Mouse (Mus musculus): ENCODE results near the gene Suox. TPM values are rescaled to one million over a fixed set of nuclear protein-coding genes. Genes with fewer than 3 reads are reported as not detected.

The Suox gene
- total and polyA plus RNA-seq, 3 experiments, result 1.7 to 8.7 (median 8.1) TPM

DNA sequence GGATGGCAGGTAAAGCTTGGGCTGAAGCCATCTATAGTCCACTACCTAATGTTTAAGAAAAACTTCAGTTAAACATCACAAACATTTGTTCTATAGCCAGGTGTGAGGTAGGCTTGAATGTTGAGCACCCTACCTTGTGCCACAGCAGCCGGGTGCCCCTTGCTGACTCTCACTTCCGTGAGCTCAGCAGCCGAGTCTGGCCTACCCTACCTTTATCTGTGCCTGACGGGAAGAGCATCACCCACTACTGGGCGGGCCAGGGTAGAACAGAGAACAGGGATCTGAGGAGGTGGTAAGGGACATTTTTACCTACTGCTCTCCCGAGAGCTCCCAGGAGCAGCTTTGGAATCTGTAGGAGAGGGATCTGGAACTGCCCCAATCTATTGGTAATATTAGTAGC, 31.1 kb downstream of the Suox start:
- TF ChIP-seq GATA1 (IDR thresholded peaks at IDR 0.05; ENCODE audit: borderline replicate concordance, low read length) (no peak), POLR2AphosphoS5 (IDR thresholded peaks at IDR 0.05; ENCODE audit: insufficient replicate concordance, low read depth, low read length) (no peak), TAL1 (conservative IDR thresholded peaks at IDR 0.05; ENCODE audit: low read depth, low read length) (no peak), GATA2 (IDR thresholded peaks at IDR 0.05; ENCODE audit: borderline replicate concordance, low read depth, low read length) (no peak), CTCF (IDR thresholded peaks at IDR 0.05; ENCODE audit: low read depth, low read length) (no peak)
- no peak for ATAC-seq (ENCODE audit: extremely low read depth, insufficient number of reproducible peaks, low FRiP score, poor library complexity, severe bottlenecking)
- no peak for DNase-seq (ENCODE audit: low spot score)
- H3K36me3 ChIP-seq (replicated peaks), result peaks cover 55% of the 10 kb centered on the region
- H3K9me3 ChIP-seq (replicated peaks), result no peaks in the 10 kb centered on the region
- no peaks in the 10 kb centered on the region for H3K27me3 ChIP-seq (ENCODE audit: insufficient read depth, low read length)
- peaks cover 58% of the 10 kb centered on the region for H3K4me1 ChIP-seq (ENCODE audit: insufficient read depth, low read depth, low read length)
- no peak overlapping the region for H3K4me3 ChIP-seq (ENCODE audit: low read depth, low read length)

DNA sequence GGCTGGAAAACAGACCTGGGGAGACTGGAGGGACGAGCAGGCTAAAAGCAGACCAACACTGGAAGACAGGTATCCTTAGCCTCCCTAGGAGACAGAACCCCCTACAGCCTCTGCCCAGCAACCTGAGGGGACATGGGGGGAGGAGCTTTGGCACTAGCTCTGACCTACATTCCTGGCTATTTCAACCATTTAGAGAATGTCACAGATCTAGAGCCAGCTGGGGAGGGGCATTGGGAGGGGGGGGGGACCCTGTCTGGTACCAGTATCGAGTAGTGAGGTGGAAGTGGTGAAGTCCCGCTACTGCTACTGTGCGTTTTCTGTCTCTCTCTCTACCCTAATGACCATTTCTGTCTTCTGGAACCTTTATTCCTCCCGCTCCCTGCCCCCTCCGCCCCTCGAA, 32.0 kb downstream of the Suox start:
- Histone ChIP-seq H3K4me1 (ENCODE audit: insufficient read depth, low read depth, low read length) (peaks cover 55% of the 10 kb centered on the region), H3K4me3 (ENCODE audit: low read depth, low read length) (no peak overlapping the region), H3K36me3 (replicated peaks) (peaks cover 60% of the 10 kb centered on the region), H3K9me3 (replicated peaks) (no peaks in the 10 kb centered on the region), H3K27me3 (ENCODE audit: insufficient read depth, low read length) (no peaks in the 10 kb centered on the region)
- ATAC-seq (ENCODE audit: extremely low read depth, insufficient number of reproducible peaks, low FRiP score, poor library complexity, severe bottlenecking) (no peak), DNase-seq (ENCODE audit: low spot score) (no peak)
- TF ChIP-seq GATA1 (IDR thresholded peaks at IDR 0.05; ENCODE audit: borderline replicate concordance, low read length) (no peak), GATA2 (IDR thresholded peaks at IDR 0.05; ENCODE audit: borderline replicate concordance, low read depth, low read length) (no peak)

DNA sequence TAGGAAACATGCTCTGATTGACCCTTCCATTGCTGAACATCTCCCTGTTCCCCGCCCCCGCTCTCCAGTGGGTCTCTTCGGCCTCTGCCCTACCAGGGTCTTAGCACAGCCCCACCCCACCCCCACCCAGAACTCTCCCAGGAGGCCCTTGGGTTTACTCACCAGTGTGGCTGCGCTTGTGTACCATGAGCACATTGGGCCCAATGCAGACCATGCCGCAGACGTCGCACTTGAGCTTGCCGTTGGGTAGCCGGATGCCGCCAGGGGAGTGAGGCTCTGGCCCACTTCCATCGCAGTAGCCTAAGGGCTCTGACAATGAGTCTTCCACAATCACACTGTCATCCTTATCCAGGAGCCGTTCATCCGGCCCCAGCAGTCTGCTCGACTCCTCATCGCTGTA, 33.0 kb downstream of the Suox start:
- no peak for DNase-seq (ENCODE audit: low spot score)
- no peaks in the 10 kb centered on the region for H3K9me3 ChIP-seq (replicated peaks)
- peaks cover 52% of the 10 kb centered on the region for H3K4me1 ChIP-seq (ENCODE audit: insufficient read depth, low read depth, low read length)
- H3K36me3 ChIP-seq (replicated peaks), result peaks cover 69% of the 10 kb centered on the region
- no peak overlapping the region for H3K4me3 ChIP-seq (ENCODE audit: low read depth, low read length)
- ATAC-seq (ENCODE audit: extremely low read depth, insufficient number of reproducible peaks, low FRiP score, poor library complexity, severe bottlenecking), result no peak
- TF ChIP-seq GATA1 (IDR thresholded peaks at IDR 0.05; ENCODE audit: borderline replicate concordance, low read length) (no peak), POLR2AphosphoS5 (IDR thresholded peaks at IDR 0.05; ENCODE audit: insufficient replicate concordance, low read depth, low read length) (no peak), TAL1 (conservative IDR thresholded peaks at IDR 0.05; ENCODE audit: low read depth, low read length) (no peak), CTCF (IDR thresholded peaks at IDR 0.05; ENCODE audit: low read depth, low read length) (no peak), GATA2 (IDR thresholded peaks at IDR 0.05; ENCODE audit: borderline replicate concordance, low read depth, low read length) (no peak)
- H3K27me3 ChIP-seq (ENCODE audit: insufficient read depth, low read length), result no peaks in the 10 kb centered on the region

DNA sequence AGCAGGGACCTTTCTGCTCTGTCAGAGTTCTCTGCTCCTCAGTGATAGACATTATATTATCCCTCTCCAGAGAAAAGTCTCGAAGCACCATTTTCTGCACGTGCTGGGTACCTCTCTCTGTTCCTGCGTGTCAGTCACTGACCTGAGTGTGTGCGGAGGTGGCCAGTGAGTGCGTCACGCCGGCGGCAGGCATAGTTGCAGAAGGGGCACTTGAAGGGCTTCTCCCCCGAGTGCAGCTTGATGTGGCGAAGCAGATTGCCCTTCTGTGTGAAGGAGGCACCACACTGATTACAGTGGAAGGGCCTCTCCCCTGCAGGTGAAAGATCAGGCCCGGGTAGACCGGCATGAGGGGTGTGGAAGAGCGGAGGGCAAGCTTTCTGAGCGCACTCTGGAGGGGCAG, 33.9 kb downstream of the Suox start:
- H3K27me3 ChIP-seq (ENCODE audit: insufficient read depth, low read length), result no peaks in the 10 kb centered on the region
- H3K9me3 ChIP-seq (replicated peaks), result no peaks in the 10 kb centered on the region
- peaks cover 78% of the 10 kb centered on the region for H3K36me3 ChIP-seq (replicated peaks)
- DNase-seq (ENCODE audit: low spot score) (no peak), ATAC-seq (ENCODE audit: extremely low read depth, insufficient number of reproducible peaks, low FRiP score, poor library complexity, severe bottlenecking) (no peak)
- no peak for TF ChIP-seq TAL1 (conservative IDR thresholded peaks at IDR 0.05; ENCODE audit: low read depth, low read length)
- TF ChIP-seq CTCF (IDR thresholded peaks at IDR 0.05; ENCODE audit: low read depth, low read length), result no peak
- no peak for TF ChIP-seq GATA2 (IDR thresholded peaks at IDR 0.05; ENCODE audit: borderline replicate concordance, low read depth, low read length)
- TF ChIP-seq GATA1 (IDR thresholded peaks at IDR 0.05; ENCODE audit: borderline replicate concordance, low read length), result no peak
- H3K4me1 ChIP-seq (ENCODE audit: insufficient read depth, low read depth, low read length), result peaks cover 46% of the 10 kb centered on the region
- H3K4me3 ChIP-seq (ENCODE audit: low read depth, low read length), result no peak overlapping the region

DNA sequence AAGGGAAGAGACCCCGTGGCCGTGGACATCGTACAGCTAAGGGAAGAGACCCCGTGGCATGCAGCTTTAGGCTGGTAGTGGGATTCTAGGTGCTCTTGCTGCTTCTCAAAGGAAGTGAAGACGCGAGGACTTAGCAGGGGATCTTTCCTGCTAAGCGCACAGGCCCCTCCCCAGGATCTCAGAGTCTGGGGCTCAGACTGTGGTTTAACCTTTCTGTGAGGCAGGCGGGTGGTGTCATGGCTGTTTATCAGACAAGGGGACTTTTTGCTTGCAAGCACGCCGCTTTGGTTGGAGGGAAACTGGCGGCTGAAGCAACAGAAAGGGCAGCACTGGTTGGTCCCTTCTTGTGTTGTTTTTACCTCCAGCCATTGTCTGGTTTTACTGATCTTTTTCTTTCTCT, 36.9 kb downstream of the Suox start:
- H3K4me1 ChIP-seq (ENCODE audit: insufficient read depth, low read depth, low read length), result peaks cover 20% of the 10 kb centered on the region
- no peak for TF ChIP-seq TAL1 (conservative IDR thresholded peaks at IDR 0.05; ENCODE audit: low read depth, low read length)
- no peak for TF ChIP-seq CTCF (IDR thresholded peaks at IDR 0.05; ENCODE audit: low read depth, low read length)
- no peak for TF ChIP-seq POLR2AphosphoS5 (IDR thresholded peaks at IDR 0.05; ENCODE audit: insufficient replicate concordance, low read depth, low read length)
- no peak for TF ChIP-seq GATA2 (IDR thresholded peaks at IDR 0.05; ENCODE audit: borderline replicate concordance, low read depth, low read length)
- TF ChIP-seq GATA1 (IDR thresholded peaks at IDR 0.05; ENCODE audit: borderline replicate concordance, low read length), result no peak
- H3K9me3 ChIP-seq (replicated peaks), result no peaks in the 10 kb centered on the region
- ATAC-seq (ENCODE audit: extremely low read depth, insufficient number of reproducible peaks, low FRiP score, poor library complexity, severe bottlenecking) (no peak), DNase-seq (ENCODE audit: low spot score) (no peak)
- H3K36me3 ChIP-seq (replicated peaks), result peaks cover 94% of the 10 kb centered on the region
- H3K4me3 ChIP-seq (ENCODE audit: low read depth, low read length), result no peak overlapping the region
- H3K27me3 ChIP-seq (ENCODE audit: insufficient read depth, low read length), result no peaks in the 10 kb centered on the region

DNA sequence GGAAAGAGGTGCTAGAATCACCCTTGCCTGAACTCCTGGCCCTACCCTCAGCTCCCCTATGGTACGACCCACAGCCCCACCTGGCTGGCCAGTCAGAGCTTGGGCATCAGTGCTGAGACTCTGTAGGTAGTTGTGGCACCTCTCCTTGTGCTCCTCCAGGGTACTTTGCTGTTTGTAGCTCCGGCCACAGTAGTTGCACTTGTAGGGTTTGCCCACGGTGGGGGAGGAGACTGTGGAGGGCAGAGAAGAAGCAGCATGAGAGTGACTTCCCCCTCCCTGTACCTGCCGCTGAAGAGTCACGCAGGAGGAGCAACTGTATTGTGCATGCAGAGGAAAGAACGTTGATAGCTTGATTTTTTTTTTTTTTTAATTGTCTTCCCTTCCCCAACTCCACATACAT, 37.3 kb downstream of the Suox start:
- Histone ChIP-seq H3K4me3 (ENCODE audit: low read depth, low read length) (no peak overlapping the region), H3K4me1 (ENCODE audit: insufficient read depth, low read depth, low read length) (peaks cover 20% of the 10 kb centered on the region), H3K36me3 (replicated peaks) (peaks cover 94% of the 10 kb centered on the region), H3K27me3 (ENCODE audit: insufficient read depth, low read length) (no peaks in the 10 kb centered on the region), H3K9me3 (replicated peaks) (no peaks in the 10 kb centered on the region)
- TF ChIP-seq GATA2 (IDR thresholded peaks at IDR 0.05; ENCODE audit: borderline replicate concordance, low read depth, low read length), result no peak
- ATAC-seq (ENCODE audit: extremely low read depth, insufficient number of reproducible peaks, low FRiP score, poor library complexity, severe bottlenecking) (no peak), DNase-seq (ENCODE audit: low spot score) (no peak)

DNA sequence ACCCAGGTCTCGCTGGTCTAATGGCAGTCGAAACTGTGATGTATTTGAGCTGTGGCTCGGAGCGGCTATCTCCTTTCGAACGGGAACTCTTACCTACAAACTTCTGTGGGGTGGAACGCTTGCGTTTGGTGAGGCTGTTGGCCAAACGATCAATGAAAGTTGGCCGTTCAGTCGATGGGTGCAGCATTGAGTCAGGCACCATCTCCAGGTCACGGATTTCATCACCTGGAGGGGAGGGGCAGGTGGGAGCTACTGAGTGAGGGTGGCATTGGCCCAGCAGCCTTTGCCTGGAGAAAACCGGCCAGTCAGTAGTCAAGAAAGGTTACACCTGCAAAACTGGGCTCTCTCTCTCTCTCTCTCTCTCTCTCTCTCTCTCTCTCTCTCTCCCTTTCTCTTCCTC, 38.2 kb downstream of the Suox start:
- DNase-seq (ENCODE audit: low spot score) (no peak), ATAC-seq (ENCODE audit: extremely low read depth, insufficient number of reproducible peaks, low FRiP score, poor library complexity, severe bottlenecking) (no peak)
- no peak overlapping the region for H3K4me3 ChIP-seq (ENCODE audit: low read depth, low read length)
- H3K27me3 ChIP-seq (ENCODE audit: insufficient read depth, low read length), result no peaks in the 10 kb centered on the region
- no peaks in the 10 kb centered on the region for H3K9me3 ChIP-seq (replicated peaks)
- H3K4me1 ChIP-seq (ENCODE audit: insufficient read depth, low read depth, low read length), result peaks cover 18% of the 10 kb centered on the region
- TF ChIP-seq TAL1 (conservative IDR thresholded peaks at IDR 0.05; ENCODE audit: low read depth, low read length) (no peak), POLR2AphosphoS5 (IDR thresholded peaks at IDR 0.05; ENCODE audit: insufficient replicate concordance, low read depth, low read length) (no peak), GATA1 (IDR thresholded peaks at IDR 0.05; ENCODE audit: borderline replicate concordance, low read length) (no peak), GATA2 (IDR thresholded peaks at IDR 0.05; ENCODE audit: borderline replicate concordance, low read depth, low read length) (no peak), CTCF (IDR thresholded peaks at IDR 0.05; ENCODE audit: low read depth, low read length) (no peak)
- H3K36me3 ChIP-seq (replicated peaks), result peaks cover 87% of the 10 kb centered on the region

Data from G1E (cell line).